ENCODE assay signal across 14 mouse cellular contexts in the genomic region with DNA sequence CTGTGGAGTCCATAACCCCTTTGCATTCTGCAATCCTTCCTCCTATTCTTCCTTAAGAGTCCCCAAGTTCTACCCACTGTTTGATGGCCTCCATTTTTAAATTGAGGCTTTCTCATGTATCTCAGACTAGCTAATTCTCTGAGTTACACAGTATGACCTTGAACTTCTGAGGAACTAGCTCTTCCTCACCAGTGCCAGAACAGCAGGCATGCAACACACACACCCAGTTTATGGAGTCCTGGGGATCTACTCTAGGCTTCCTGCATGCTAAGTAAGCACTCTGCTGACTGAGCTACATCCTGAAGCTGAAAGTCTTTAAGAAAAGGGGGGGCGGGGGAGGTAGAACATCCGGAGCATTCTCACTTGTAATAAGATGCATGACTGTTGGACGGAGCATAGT.
"Had no signal": no experiment of that assay in that cellular context is flagged by ENCODE, and none has a peak within 500 bp of the region (broad histone marks: within the 10 kb centered on the region; RNA-seq: fewer than 3 reads in every experiment).

No protein-coding gene starts in this region.

- DNase-seq: gastrocnemius, adult 2 months; gastrocnemius, postnatal 10 days; gastrocnemius, postnatal 25 days; heart, adult 18-20 months; heart, postnatal 10 days; kidney, adult 11 months; kidney, adult 2 months; kidney, adult 9 months; kidney, postnatal 14 days; kidney, postnatal 36 days; left cerebral cortex, postnatal 4 days had no signal

- ATAC-seq: hindbrain, postnatal 0 days; intestine, embryonic 16.5 days; liver, embryonic 12.5 days had no signal
